Mouse (Mus musculus) liver, embryonic 12.5 days (tissue): Measurements from ENCODE around the gene Cdk12. TPM values are rescaled to one million over a fixed set of nuclear protein-coding genes. Genes with fewer than 3 reads are reported as not detected.

Source experiments
- ATAC-seq: fragments of 200-750 bp; cut with Nextera tagmentation; 2 replicates; pipeline ENCODE4 v1.8.0; 2017; ENCODE audit warnings: moderate number of reproducible peaks, mild to moderate bottlenecking, moderate library complexity
- H3K27ac ChIP-seq: fragments of 300-500 bp; sonication (generic); 2 replicates; pipeline ENCODE4 v1.5.1; 2016; ENCODE audit warnings: mild to moderate bottlenecking
- H3K27me3 ChIP-seq: fragments of 300-500 bp; sonication (generic); replicated peaks from 2 replicates; pipeline ENCODE4 v1.6.1; 2016; ENCODE audit warnings: mild to moderate bottlenecking, moderate library complexity
- H3K36me3 ChIP-seq: fragments of 300-500 bp; sonication (generic); 2 replicates; pipeline ENCODE4 v1.6.1; 2016; ENCODE audit warnings: mild to moderate bottlenecking, moderate library complexity
- H3K4me1 ChIP-seq: fragments of 300-500 bp; sonication (generic); 2 replicates; pipeline ENCODE4 v1.6.1; 2016
- H3K4me2 ChIP-seq: fragments of 300-500 bp; sonication (generic); 2 replicates; pipeline ENCODE4 v1.6.1; 2016; ENCODE audit warnings: mild to moderate bottlenecking, moderate library complexity
- H3K4me3 ChIP-seq: fragments of 300-500 bp; sonication (generic); 2 replicates; pipeline ENCODE4 v1.5.1; 2016; ENCODE audit warnings: mild to moderate bottlenecking, moderate library complexity
- H3K9ac ChIP-seq: fragments of 300-500 bp; sonication (generic); 2 replicates; pipeline ENCODE4 v1.6.1; 2016; ENCODE audit warnings: mild to moderate bottlenecking, moderate library complexity
- H3K9me3 ChIP-seq: fragments of 300-500 bp; sonication (generic); replicated peaks from 2 replicates; pipeline ENCODE4 v1.6.1; 2016; ENCODE audit warnings: mild to moderate bottlenecking, moderate library complexity
- WGBS: fragments of 180-500 bp; shearing (Covaris S2); methylation state at CpG from one replicate; pipeline ENCODE4 v1.1.7; 2016; ENCODE audit not compliant: insufficient replicate concordance; 5-methylcytosine and 5-hydroxymethylcytosine counted together
- polyA plus RNA-seq: library from polyadenylated mRNA; unstranded; fragments of >200 nt; fragmentation: Nextera tagmentation; extraction: Ambion mirVana; gene quantifications from 2 replicates; pipeline ENCODE4 v1.2.1, GENCODE M21; 2016

Gene Cdk12
- polyA plus RNA-seq, 1 experiment from 2014 or later = 9.0 TPM

DNA sequence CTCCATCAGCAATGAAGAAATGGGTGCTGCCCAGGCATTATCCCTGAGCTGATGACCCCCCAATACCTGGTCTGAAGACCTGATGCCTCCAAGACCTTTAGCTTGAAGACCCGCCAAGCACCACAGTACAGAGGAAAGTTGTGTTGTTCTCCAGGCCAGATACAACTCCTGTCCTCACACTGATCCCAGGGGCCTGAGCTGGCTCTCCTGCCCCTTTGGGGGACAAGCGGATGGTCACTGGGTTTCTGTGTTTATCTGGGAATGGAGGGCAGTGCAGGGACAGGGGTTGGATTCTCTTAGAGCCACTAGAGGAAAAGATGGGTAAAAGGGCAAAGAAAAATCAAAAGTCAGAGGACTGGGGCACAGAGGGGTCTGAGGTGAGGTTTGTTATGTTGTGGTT is 117.1 kb downstream of the Cdk12 start:
- 12% methylated on average over 2 of the region's 2 CpGs for WGBS
- no peak for ATAC-seq
- H3K4me2 ChIP-seq = no peak overlapping the region
- no peaks in the 10 kb centered on the region for H3K4me1 ChIP-seq
- H3K4me3 ChIP-seq = no peak overlapping the region
- H3K27me3 ChIP-seq = peaks cover 100% of the 10 kb centered on the region
- H3K9me3 ChIP-seq = no peaks in the 10 kb centered on the region
- H3K27ac ChIP-seq = no peak overlapping the region
- H3K9ac ChIP-seq = no peak overlapping the region
- no peaks in the 10 kb centered on the region for H3K36me3 ChIP-seq

DNA sequence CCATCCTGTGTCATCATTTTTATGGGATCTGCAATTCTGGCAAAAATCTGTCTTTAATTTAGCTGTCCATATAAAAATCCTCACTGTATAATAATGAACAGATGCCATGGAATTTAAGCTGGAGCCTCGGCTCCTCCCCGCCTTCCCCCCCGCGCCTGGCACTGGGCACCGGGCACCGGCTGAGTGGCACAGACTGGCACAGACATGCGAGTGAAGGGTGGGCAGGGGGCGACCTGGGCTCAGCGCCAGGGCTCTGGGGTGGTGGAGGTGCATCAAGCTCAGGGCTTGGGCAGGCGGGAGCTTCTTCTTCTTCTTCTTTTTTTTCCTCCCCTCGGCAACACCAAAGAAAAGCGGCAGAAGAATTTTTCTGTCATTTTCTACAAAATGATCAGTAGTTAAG is 117.5 kb downstream of the Cdk12 start:
- H3K27ac ChIP-seq = no peak overlapping the region
- ATAC-seq = no peak
- no peaks in the 10 kb centered on the region for H3K4me1 ChIP-seq
- WGBS = 18% methylated on average over 12 of the region's 12 CpGs
- H3K27me3 ChIP-seq = peaks cover 100% of the 10 kb centered on the region
- H3K9ac ChIP-seq = no peak overlapping the region
- H3K4me2 ChIP-seq = no peak overlapping the region
- no peaks in the 10 kb centered on the region for H3K9me3 ChIP-seq
- no peaks in the 10 kb centered on the region for H3K36me3 ChIP-seq
- no peak overlapping the region for H3K4me3 ChIP-seq

GRCm38 (mm10) chr11:98320806-98321676 is 118.2 kb downstream of the Cdk12 start:
- no peaks in the 10 kb centered on the region for H3K36me3 ChIP-seq
- no peaks in the 10 kb centered on the region for H3K4me1 ChIP-seq
- H3K9me3 ChIP-seq = no peaks in the 10 kb centered on the region
- H3K4me3 ChIP-seq = no peak overlapping the region
- H3K27me3 ChIP-seq = peaks cover 100% of the 10 kb centered on the region
- H3K27ac ChIP-seq = no peak overlapping the region
- WGBS = 3% methylated on average over 30 of the region's 30 CpGs
- ATAC-seq = no peak
- no peak overlapping the region for H3K9ac ChIP-seq
- no peak overlapping the region for H3K4me2 ChIP-seq

- Histone ChIP-seq H3K4me1 (no peaks in the 10 kb centered on the region), H3K27me3 (peaks cover 100% of the 10 kb centered on the region), H3K4me3 (no peak overlapping the region), H3K4me2 (no peak overlapping the region), H3K9me3 (no peaks in the 10 kb centered on the region), H3K9ac (no peak overlapping the region), H3K36me3 (no peaks in the 10 kb centered on the region), H3K27ac (no peak overlapping the region)
- 9% methylated on average over 5 of the region's 5 CpGs for WGBS
- no peak for ATAC-seq
Observed at GRCm38 (mm10) chr11:98321677-98322003, 118.8 kb downstream of the Cdk12 start.

- WGBS = 0% methylated on average over 1 of the region's 1 CpGs
- Histone ChIP-seq H3K9me3 (no peaks in the 10 kb centered on the region), H3K4me3 (no peak overlapping the region), H3K27ac (no peak overlapping the region), H3K36me3 (no peaks in the 10 kb centered on the region), H3K4me2 (no peak overlapping the region), H3K9ac (no peak overlapping the region), H3K27me3 (peaks cover 100% of the 10 kb centered on the region), H3K4me1 (0 out of 2 replicates have a peak, but pooled peaks cover 4% of the 10 kb centered on the region)
- ATAC-seq = no peak
Observed at GRCm38 (mm10) chr11:98322159-98322558, 119.3 kb downstream of the Cdk12 start.

DNA sequence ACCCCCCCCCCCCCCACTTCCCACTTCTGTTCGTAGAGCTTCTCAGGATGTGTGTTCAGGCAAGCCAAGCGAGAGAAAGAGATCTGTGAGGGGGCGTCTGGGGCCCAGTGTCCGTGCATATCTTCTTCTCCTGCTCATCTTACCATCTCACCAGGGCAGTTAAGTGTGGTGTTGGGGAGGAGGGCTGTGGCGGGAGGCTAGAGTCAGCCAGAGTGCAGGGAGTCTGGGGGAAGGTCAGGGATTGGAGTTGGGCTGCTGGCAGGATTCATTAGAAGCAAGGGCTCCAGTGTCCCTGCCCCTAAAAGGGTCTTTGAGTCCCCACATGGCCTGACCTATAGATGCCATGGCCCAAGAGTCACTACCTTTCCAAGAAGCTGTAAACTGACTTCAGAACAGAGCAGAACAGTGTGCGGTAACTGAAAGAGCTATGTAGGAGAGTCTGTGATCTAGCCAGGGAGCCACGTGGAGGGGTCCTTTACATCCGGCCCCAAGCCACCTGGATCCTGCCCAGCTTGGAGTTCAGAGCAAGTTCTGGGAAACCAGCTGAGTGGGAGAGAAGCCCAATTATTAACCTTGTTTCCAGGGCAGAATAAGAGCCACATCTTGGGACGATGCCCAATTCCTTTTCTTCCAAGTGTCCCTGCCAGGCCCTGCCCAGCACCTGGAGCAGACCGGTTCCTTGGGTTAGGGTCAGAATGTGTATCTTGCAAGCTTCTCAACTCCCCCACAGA is 120.4 kb downstream of the Cdk12 start:
- Histone ChIP-seq H3K4me3 (no peak overlapping the region), H3K4me1 (0 out of 2 replicates have a peak, but pooled peaks cover 6% of the 10 kb centered on the region), H3K27ac (no peak overlapping the region), H3K36me3 (no peaks in the 10 kb centered on the region), H3K9me3 (no peaks in the 10 kb centered on the region), H3K27me3 (peaks cover 100% of the 10 kb centered on the region), H3K4me2 (no peak overlapping the region), H3K9ac (no peak overlapping the region)
- 6% methylated on average over 10 of the region's 10 CpGs for WGBS
- no peak for ATAC-seq

- Histone ChIP-seq H3K27me3 (peaks cover 100% of the 10 kb centered on the region), H3K4me3 (no peak overlapping the region), H3K4me1 (0 out of 2 replicates have a peak, but pooled peaks cover 6% of the 10 kb centered on the region), H3K4me2 (no peak overlapping the region), H3K9ac (no peak overlapping the region), H3K9me3 (no peaks in the 10 kb centered on the region), H3K27ac (no peak overlapping the region), H3K36me3 (no peaks in the 10 kb centered on the region)
- 3% methylated on average over 9 of the region's 9 CpGs for WGBS
- no peak for ATAC-seq
Observed at GRCm38 (mm10) chr11:98323933-98324332, 121.1 kb downstream of the Cdk12 start.

- Histone ChIP-seq H3K27me3 (peaks cover 100% of the 10 kb centered on the region), H3K4me2 (no peak overlapping the region), H3K4me1 (0 out of 2 replicates have a peak, but pooled peaks cover 6% of the 10 kb centered on the region), H3K36me3 (no peaks in the 10 kb centered on the region), H3K4me3 (no peak overlapping the region), H3K9ac (no peak overlapping the region), H3K9me3 (no peaks in the 10 kb centered on the region), H3K27ac (no peak overlapping the region)
- 8% methylated on average over 14 of the region's 14 CpGs for WGBS
- ATAC-seq = no peak
Observed at GRCm38 (mm10) chr11:98325191-98325820, 122.4 kb downstream of the Cdk12 start.

GRCm38 (mm10) chr11:98325821-98326218 is 123.0 kb downstream of the Cdk12 start:
- no peak overlapping the region for H3K4me3 ChIP-seq
- WGBS = 4% methylated on average over 22 of the region's 22 CpGs
- 0 out of 2 replicates have a peak, but pooled peaks cover 6% of the 10 kb centered on the region for H3K4me1 ChIP-seq
- ATAC-seq = no peak
- no peaks in the 10 kb centered on the region for H3K36me3 ChIP-seq
- H3K27ac ChIP-seq = no peak overlapping the region
- H3K9me3 ChIP-seq = no peaks in the 10 kb centered on the region
- H3K4me2 ChIP-seq = no peak overlapping the region
- peaks cover 100% of the 10 kb centered on the region for H3K27me3 ChIP-seq
- H3K9ac ChIP-seq = no peak overlapping the region

GRCm38 (mm10) chr11:98326741-98327135 is 123.9 kb downstream of the Cdk12 start:
- Histone ChIP-seq H3K4me3 (no peak overlapping the region), H3K4me2 (peak overlapping the region; percentile 28; the same call in 1 of the 2 replicates), H3K9me3 (no peaks in the 10 kb centered on the region), H3K4me1 (0 out of 2 replicates have a peak, but pooled peaks cover 6% of the 10 kb centered on the region), H3K27ac (no peak overlapping the region), H3K36me3 (no peaks in the 10 kb centered on the region), H3K9ac (no peak overlapping the region), H3K27me3 (peaks cover 100% of the 10 kb centered on the region)
- WGBS = under 1% methylated on average over 19 of the region's 19 CpGs
- no peak for ATAC-seq

DNA sequence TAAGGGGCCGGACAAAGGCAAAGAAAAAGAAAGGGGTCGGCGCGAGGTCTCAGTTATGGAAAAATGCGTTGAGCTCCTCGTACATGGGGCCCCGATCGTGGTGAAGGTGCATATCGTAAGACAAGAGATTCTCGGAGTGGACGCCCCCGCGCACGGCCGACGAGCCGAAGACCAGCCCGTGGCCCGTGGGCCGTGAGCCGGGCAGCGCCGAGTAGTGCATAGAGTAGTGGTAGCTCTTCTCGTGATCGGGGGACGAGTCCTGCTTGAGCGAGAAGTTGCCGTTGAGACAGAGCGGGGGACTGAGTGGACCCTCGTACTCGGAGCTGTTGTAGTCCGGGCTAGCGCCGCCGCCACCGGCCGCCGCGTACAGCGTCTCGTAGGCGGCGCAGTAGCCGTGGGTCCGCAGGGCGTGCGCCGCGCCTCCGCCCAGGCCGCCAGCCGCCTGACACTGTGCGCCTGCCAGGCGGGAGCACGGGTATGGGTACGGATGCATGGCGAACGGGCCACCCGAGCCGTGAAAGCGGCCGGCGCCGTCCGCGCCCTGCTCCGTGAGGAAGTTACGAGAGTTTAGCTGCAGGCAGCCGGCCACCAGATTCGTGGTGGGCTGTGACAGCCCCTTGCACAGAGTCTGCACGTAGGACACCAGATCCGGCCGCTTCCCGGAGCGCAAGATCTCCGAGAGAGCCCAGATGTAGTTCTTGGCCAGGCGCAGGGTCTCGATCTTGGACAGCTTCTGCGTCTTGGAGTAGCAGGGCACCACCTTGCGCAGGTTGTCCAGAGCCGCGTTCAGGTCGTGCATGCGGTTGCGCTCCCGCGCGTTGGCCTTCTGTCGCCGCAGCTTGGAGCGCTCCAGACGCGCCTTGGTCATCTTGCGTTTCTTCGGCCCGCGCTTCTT is 124.5 kb downstream of the Cdk12 start:
- no peak overlapping the region for H3K9ac ChIP-seq
- H3K9me3 ChIP-seq = no peaks in the 10 kb centered on the region
- 2% methylated on average over 97 of the region's 97 CpGs for WGBS
- ATAC-seq = no peak
- H3K4me2 ChIP-seq = peak overlapping the region; percentile 28
- no peaks in the 10 kb centered on the region for H3K36me3 ChIP-seq
- H3K27ac ChIP-seq = no peak overlapping the region
- H3K4me1 ChIP-seq = 0 out of 2 replicates have a peak, but pooled peaks cover 6% of the 10 kb centered on the region
- H3K4me3 ChIP-seq = peak overlapping the region; percentile 2; the same call in 1 of the 2 replicates
- peaks cover 100% of the 10 kb centered on the region for H3K27me3 ChIP-seq
